Mouse (Mus musculus) adrenal gland, postnatal 14 days (tissue): Measurements from ENCODE around the gene Paqr9. TPM values are rescaled to one million over a fixed set of nuclear protein-coding genes. Genes with fewer than 3 reads are reported as not detected.
A peak's percentile ranks its signal among the peaks of the same experiment; 100 is the strongest.

Experiments used
- DNase-seq: peaks from one replicate; pipeline ENCODE4 v3.0.0; 2021; ENCODE audit warnings: mixed read lengths
- total RNA-seq: library from RNA; stranded (reverse); gene quantifications from 2 replicates; pipeline ENCODE4 v1.2.3, GENCODE M21; 2021

Paqr9 gene
- total RNA-seq, 1 experiment from 2014 or later = 20.8 TPM

DNA sequence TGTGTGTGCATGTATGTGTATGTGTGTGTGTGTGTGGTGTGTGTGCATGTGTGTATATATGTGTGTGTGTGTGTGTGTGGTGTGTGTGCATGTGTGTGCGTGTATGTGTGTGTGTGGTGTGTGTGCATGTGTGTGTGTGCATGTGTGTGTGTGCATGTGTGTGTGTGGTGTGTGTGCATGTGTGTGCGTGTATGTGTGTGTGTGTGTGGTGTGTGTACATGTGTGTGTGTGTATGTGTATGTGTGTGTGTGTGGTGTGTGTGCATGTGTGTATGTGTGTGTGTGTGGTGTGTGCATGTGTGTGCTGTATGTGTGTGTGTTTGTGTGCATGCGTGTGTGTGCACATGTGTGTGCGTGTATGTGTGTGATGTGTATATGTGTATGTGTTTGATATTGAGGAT, 14.9 kb upstream of the Paqr9 start:
- DNase-seq = no peak

DNA sequence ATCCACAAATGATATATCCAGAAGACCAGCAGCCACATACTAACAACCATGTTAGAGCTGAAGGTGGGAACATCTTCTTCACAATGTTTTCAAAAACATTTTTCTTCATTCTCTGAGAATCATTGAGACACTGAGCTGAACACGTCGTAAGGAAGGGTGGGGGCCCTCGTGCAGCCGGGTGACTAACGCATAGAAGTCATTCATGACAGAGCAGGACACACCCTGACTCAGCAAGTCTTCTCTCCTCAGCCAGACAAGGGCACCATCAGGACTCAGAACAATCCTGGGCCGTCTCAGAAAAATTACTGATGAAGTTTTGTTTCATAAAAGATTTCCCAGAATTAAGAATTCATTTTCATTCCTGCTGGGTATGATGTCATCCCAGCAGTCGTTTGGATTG, 12.8 kb upstream of the Paqr9 start:
- peak; percentile 42 for DNase-seq

DNA sequence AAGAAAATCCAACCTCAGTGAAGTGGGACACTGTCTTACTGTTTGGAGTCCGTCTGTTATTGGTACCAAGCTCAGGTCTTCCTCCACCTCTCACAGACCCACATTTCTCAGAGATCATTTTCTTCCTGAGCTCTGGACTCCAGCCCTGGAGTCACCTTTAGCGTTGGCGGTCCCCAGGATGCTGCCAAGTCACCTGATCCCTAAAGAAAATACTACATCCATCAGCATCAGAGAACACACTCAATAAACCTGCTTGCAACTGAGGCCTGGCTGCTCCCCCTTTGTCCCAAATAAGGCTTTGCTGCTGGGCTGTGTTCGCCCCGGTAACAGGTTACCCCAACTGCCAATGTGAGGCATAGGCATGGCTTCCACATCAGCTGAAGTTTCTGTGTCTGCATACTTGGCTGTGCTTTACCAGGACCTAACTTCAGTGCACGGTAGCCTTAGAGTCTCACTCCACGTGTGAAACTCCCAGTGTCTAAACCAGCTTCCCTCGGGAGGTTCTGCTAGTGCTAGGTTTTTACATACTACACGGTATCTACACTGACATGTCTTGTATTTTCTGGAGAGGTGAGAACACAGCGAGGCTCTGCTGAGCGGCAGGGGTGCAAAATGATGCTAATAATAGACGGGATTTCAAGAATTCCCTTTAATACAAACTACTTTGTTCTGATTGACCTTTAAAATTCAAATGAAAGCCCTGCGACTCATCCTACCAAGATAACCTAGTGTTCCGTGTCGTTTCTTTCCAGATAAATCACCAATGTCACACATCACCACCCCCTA, 9.6 kb upstream of the Paqr9 start:
- DNase-seq = no peak

DNA sequence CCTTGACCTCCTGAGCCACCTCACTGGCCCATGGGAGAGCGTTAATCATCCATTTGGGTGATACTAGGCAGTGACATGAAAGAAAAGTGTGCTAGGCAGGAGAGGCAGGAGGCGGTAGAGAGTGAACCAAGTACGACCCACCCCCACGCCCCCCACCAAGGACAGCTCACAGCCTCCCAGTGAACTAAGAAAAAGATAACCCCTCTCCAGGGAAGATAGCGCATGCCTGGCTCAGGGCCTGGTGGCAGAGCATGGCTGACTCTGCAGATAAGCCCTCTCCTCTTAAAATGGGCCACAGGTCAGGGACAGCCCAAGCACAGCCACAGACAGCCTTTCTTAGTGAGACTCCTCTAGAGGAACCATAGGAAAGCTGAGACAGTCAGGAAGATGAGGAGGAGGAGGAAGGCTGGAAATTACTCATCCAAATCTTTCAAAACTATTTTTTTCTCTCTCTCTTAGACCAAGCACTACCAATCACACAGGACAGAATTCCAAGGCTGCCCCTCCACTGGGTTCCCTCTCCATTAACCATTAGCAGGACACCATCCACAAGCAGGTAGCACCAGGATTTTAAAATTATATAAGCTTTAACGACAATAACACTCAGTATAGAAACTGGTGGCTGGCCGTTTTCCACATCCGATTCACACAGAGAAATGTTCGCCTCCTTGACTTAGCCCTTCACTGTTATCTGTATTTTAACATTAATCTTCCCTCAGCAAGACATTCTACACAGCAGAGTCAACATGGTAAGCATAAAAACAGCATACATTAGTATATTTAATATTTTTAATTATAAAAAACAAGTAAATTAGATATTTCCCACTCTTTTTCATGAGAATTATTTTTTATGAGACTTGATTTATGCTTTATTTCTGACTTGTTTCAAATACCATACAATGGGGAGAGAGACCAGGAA, 8.3 kb upstream of the Paqr9 start:
- peak; percentile 32 for DNase-seq

GRCm38 (mm10) chr9:95552175-95552705, 7.2 kb upstream of the Paqr9 start:
- DNase-seq = no peak

DNA sequence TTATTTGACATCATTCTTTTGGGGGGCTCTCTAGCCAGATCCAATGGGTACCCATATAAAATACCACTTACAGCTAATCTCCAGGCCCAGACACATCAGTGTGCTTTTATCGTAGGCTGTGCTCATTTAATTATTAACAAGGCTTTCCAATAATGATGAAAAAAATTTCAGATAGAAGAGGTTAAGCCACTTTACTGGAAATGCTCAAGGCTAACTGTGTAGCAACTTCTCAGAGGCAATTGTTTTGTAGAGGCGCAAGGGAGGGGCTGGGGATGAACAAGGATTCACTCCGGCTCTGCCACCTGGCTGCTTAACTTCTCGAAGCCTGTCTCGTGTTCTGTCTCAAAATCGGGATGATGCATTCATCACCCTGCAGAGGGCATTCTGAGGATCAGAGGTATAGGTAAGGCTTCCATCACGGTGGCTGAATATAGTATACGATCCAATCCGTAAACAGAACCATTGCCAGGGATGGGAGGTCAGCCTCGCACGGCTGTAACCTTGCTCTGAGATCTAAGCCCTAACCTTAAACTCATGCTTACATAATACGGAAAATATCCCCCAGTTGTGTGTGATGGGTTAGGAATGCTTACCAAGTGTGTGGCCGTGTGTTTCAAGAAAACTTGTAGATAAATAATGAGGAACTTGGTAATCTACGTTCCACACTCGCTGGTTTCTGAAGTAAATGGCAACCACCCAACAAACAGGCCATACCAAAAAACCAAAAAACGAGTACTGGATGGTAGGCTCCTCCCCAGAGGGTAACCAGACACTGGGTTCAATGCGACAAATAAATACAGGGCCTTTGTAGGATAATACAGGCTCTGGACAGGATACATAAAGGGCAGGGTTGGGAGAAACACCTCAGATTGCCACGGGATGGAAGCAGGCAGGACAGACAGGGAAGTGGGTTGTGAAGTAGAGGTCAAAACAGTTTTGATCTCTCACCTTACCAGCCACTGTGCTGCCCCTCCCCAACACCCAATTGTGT, 4.9 kb upstream of the Paqr9 start:
- DNase-seq = no peak

- DNase-seq = no peak
Observed at GRCm38 (mm10) chr9:95555233-95555740, 4.2 kb upstream of the Paqr9 start.

- no peak for DNase-seq
Observed at GRCm38 (mm10) chr9:95556067-95556512, 3.4 kb upstream of the Paqr9 start.

DNA sequence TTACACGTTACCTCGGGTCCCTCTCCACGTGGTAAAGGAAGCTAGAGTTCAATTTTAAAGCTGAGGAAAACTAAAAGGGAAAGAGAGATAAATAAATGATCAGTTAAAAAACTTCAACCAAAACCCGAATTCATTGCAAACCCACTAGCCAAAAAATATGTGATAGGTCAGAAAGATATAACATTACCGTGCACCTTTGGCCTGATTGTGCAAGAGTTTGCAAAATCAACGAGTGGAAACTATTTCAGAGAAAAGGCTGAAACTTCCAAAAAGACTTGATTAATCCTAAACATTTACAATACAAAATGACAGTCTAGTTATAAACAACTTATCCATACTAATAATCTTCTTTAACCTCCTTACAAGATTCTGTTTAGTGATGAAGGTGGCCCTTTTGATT, 1.7 kb upstream of the Paqr9 start:
- no peak for DNase-seq

DNA sequence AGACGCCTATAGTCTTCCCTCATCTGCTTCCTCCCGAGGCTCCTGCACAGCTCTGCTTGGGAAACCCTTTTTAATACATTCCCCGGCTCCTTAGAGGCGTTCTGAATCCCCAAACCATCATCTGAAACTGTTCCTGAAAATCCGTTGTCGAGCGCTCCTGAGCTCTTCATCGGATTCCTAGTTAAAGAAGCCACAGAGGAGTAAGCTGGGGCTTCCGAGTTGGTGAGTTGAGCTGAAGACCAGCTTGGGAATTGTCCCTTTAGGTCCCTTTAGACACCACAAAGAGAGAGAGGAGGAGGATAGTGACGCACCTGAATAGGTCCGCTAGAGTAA, 765 bp upstream of the Paqr9 start:
- DNase-seq = no peak

GRCm38 (mm10) chr9:95559936-95560735, 679 bp downstream of the Paqr9 start:
- DNase-seq = peak; percentile 55

- DNase-seq = no peak
Observed at GRCm38 (mm10) chr9:95564047-95564446, 4.6 kb downstream of the Paqr9 start.

- no peak for DNase-seq
Observed at GRCm38 (mm10) chr9:95566394-95566793, 6.9 kb downstream of the Paqr9 start.

- DNase-seq = no peak
Observed at GRCm38 (mm10) chr9:95566931-95567330, 7.5 kb downstream of the Paqr9 start.

DNA sequence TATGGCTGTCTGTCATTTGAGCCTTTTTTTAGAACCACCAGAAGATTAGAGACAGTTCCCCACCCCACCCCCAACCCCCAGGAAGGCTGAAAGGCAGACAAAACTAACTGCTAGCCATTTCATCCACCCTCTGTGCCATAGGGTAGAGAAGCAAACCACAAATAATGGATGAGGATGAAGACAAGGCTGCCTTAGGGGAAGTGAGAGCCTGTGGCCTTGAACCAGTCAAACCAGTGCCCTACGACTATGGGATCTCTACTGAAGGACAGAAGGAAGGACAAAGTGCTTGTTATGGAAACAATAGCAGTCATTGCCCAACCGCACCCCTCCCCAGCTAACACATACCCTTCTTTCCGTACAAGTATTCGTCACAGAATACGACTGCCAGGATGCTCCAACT, 9.8 kb downstream of the Paqr9 start:
- DNase-seq = no peak

DNA sequence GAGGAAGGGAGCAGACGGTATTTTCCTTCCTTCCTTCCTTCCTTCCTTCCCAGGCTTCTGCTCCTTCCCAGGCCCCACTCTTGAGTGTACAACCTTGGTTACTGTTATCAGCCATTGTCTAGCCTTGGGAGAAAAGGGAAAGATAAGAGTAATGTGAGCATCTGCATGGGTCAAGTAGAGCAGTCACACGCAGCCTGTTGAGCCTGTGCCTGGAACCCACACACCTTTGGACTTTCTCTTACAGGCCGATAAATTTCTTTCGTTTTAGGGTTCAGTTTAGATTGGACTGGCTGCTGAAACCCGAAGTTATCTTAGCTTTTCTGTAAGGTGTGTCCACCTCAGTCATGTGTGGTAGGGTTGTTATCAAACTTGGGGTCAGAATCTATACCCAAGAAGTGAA, 10.5 kb downstream of the Paqr9 start:
- no peak for DNase-seq

GRCm38 (mm10) chr9:95570604-95571003, 11.1 kb downstream of the Paqr9 start:
- no peak for DNase-seq

DNA sequence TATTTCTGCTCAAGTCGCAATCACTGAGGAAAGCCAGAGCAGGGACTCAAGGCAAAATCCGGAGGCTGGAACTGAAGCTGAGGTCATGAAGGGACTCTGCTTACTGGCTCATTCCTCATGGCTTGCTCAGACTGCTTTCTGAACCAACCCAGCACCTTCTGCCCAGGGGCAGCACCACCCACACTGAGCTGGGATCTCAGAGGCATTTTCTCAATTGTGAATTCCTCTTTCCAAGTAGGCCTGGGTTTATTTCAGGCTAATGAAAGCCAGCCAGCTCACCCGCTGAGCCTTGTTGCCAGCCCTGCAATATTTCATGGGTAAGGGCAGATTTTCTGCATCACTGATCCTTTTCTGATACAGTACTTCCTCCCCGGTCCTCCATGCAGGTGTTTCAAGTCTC, 12.0 kb downstream of the Paqr9 start:
- DNase-seq = peak; percentile 19

- DNase-seq = no peak
Observed at GRCm38 (mm10) chr9:95572558-95572957, 13.1 kb downstream of the Paqr9 start.

GRCm38 (mm10) chr9:95574116-95574515, 14.7 kb downstream of the Paqr9 start:
- DNase-seq = no peak

DNA sequence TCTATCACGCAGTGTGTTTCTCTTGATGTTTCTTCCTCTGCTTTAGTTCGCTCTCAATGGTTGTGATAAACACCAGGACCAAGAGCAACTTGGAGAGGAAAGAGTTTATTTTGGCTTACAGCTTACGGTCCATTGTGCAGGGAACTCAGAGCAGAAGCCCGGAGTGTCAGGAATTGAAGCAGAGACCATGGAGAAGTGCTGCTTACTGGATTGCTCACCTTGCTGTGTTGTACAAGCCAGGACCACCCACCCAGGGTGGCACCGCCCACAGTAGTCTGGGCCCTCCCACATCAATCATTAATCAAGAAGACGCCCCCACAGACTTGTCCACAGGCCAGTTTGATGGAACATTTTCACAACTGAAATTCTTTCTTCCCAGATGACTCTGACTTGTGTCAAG, 18.0 kb downstream of the Paqr9 start:
- DNase-seq = no peak
